Mouse (Mus musculus): ENCODE data around the gene Prss23.

- TF ChIP-seq EP300 (optimal IDR thresholded peaks at IDR 0.05) (no peak), CTCF (IDR thresholded peaks at IDR 0.05; ENCODE audit: low read depth) (no peak)
These were observed 63.7 kb downstream of the Prss23 start for GRCm38 (mm10) chr7:89463246-89463645.

Data from stomach, postnatal 0 days (tissue).